Mouse (Mus musculus) G1E (cell line): ENCODE data around the gene Gria3.

Source experiments
- CTCF ChIP-seq: IDR thresholded peaks from 2 replicates; pipeline ENCODE4 v1.5.1; 2012; ENCODE audit warnings: low read depth, low read length, inconsistent platforms, mixed read lengths
- TAL1 ChIP-seq: conservative IDR thresholded peaks from 2 replicates; pipeline ENCODE4 v1.6.1; 2012; ENCODE audit warnings: low read depth, low read length, inconsistent platforms, mixed read lengths

DNA sequence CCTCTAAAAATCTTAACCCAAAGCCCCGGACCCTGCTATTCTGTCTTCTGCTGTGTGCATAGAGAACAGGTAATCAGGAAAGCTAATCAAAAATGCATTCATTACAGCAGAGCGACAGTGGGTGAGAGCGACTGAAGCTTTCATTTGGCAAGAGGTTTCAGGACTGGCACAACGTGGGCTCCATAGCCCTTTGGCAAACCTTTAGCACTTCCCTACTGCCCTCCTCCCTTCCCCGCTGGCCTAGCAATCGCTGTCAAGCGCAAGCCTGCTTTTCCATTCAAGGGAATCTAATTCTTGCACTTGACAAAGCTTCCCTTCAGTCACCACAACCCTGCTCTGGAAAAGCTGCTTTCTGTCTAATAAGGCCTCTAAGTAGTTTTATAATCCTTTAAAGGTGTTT is 13.6 kb upstream of the Gria3 start:
- TF ChIP-seq CTCF (no peak), TAL1 (no peak)
